Mouse (Mus musculus) heart, adult 2 months (tissue): ENCODE measurements around the gene Cfap100.

Experiments used
- CTCF ChIP-seq: fragments of 200-600 bp; IDR thresholded peaks from 2 replicates; pipeline ENCODE4 v1.8.1; 2022; ENCODE audit warnings: antibody characterized with exemption, mild to moderate bottlenecking, moderate library complexity
- EP300 ChIP-seq: fragments of 200-500 bp; IDR thresholded peaks from 2 replicates; pipeline ENCODE4 v1.6.1; 2011; ENCODE audit warnings: low read depth, low read length, control low read depth; ENCODE audit not compliant: insufficient read depth
- POLR2A ChIP-seq: fragments of 200-500 bp; IDR thresholded peaks from 2 replicates; pipeline ENCODE4 v1.6.1; 2011; ENCODE audit warnings: mild to moderate bottlenecking, low read depth, low read length, control low read depth; ENCODE audit not compliant: insufficient read depth

GRCm38 (mm10) chr6:90469041-90469440 is 40.4 kb upstream of the Cfap100 start:
- TF ChIP-seq EP300 (no peak), CTCF (no peak), POLR2A (no peak)
